Mouse (Mus musculus) small intestine, adult 2 months (tissue): ENCODE measurements around the gene Mrps23. TPM values are rescaled to one million over a fixed set of nuclear protein-coding genes. Genes with fewer than 3 reads are reported as not detected.
A peak's percentile ranks its signal among the peaks of the same experiment; 100 is the strongest.

Source experiments
- H3K27ac ChIP-seq: fragments of 200-500 bp; 2 replicates; pipeline ENCODE4 v1.5.1; 2012; ENCODE audit warnings: low read depth, low read length, control low read depth, inconsistent platforms; ENCODE audit not compliant: insufficient read depth
- H3K27me3 ChIP-seq: fragments of 200-500 bp; 2 replicates; pipeline ENCODE4 v1.6.1; 2012; ENCODE audit warnings: mild to moderate bottlenecking, moderate library complexity, low read length, inconsistent platforms; ENCODE audit not compliant: control insufficient read depth, insufficient read depth
- H3K36me3 ChIP-seq: fragments of 200-500 bp; 2 replicates; pipeline ENCODE4 v1.6.1; 2012; ENCODE audit warnings: mild to moderate bottlenecking, low read length, control low read depth, inconsistent platforms; ENCODE audit not compliant: control insufficient read depth, insufficient read depth
- H3K4me1 ChIP-seq: fragments of 200-500 bp; 2 replicates; pipeline ENCODE4 v1.6.1; 2012; ENCODE audit warnings: low read length, inconsistent platforms, mixed read lengths; ENCODE audit not compliant: control insufficient read depth, insufficient read depth, insufficient read length
- H3K4me3 ChIP-seq: fragments of 200-500 bp; 2 replicates; pipeline ENCODE4 v1.5.1; 2012; ENCODE audit warnings: low read depth, mild to moderate bottlenecking, control low read depth, inconsistent platforms, low read length, moderate library complexity
- CTCF ChIP-seq: fragments of 200-500 bp; IDR thresholded peaks from 2 replicates; pipeline ENCODE4 v1.5.1; 2012; ENCODE audit warnings: low read depth, mild to moderate bottlenecking, control low read depth, inconsistent platforms, low read length, moderate library complexity, mixed read lengths; ENCODE audit not compliant: insufficient replicate concordance, insufficient read length; ENCODE audit errors: extremely low read depth
- POLR2A ChIP-seq: fragments of 200-500 bp; IDR thresholded peaks from 2 replicates; pipeline ENCODE4 v1.6.1; 2012; ENCODE audit warnings: low read depth, mild to moderate bottlenecking, control low read depth, inconsistent platforms, low read length, moderate library complexity
- WGBS: fragments of 180-500 bp; shearing (Covaris S2); methylation state at CpG from one replicate; pipeline ENCODE4 v1.1.7; 2018; 5-methylcytosine and 5-hydroxymethylcytosine counted together
- polyA plus RNA-seq: library from polyadenylated mRNA; depleted of rRNA; stranded (reverse); fragments of >200 nt; gene quantifications from 2 replicates; pipeline ENCODE4 v1.2.3, GENCODE M21; 2012

Mrps23 gene
- polyA plus RNA-seq, 1 experiment = 17.5 TPM

GRCm38 (mm10) chr11:88250568-88250967, 46.4 kb downstream of the Mrps23 start:
- Histone ChIP-seq H3K27ac (no peak overlapping the region), H3K4me3 (no peak overlapping the region)
- 12% methylated on average over 3 of the region's 3 CpGs for WGBS

DNA sequence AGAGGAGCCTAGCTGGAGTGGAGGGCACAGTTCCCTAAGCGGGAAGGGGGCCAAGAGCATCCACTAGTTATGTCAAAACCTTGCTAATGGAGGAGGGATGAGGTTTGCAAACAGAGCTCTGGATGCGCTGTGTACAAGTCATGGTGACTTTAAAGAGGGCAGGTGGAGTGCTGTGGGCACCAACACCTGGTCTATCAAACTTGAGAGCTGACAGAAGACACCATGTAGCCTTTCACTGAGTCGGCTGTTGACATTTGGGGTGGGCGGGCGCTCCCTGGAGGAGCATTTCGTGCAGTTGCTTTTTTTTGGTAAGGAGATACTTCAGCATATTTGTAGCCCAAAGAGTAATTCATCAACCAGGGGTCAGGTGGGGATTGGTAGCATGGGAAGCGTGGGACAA, 47.1 kb downstream of the Mrps23 start:
- WGBS = 76% methylated on average over 7 of the region's 7 CpGs
- Histone ChIP-seq H3K36me3 (no peaks in the 10 kb centered on the region), H3K27me3 (no peaks in the 10 kb centered on the region), H3K4me1 (no peaks in the 10 kb centered on the region; the same call in 1 of the 2 replicates), H3K4me3 (no peak overlapping the region), H3K27ac (no peak overlapping the region)
- TF ChIP-seq POLR2A = no peak
- TF ChIP-seq CTCF = no peak

More at GRCm38 (mm10) chr11:88250568-88250967, 46.4 kb downstream of the Mrps23 start:
- Histone ChIP-seq H3K4me1 (no peaks in the 10 kb centered on the region; the same call in 1 of the 2 replicates), H3K27me3 (no peaks in the 10 kb centered on the region), H3K36me3 (no peaks in the 10 kb centered on the region)
- TF ChIP-seq POLR2A (no peak), CTCF (no peak)

DNA sequence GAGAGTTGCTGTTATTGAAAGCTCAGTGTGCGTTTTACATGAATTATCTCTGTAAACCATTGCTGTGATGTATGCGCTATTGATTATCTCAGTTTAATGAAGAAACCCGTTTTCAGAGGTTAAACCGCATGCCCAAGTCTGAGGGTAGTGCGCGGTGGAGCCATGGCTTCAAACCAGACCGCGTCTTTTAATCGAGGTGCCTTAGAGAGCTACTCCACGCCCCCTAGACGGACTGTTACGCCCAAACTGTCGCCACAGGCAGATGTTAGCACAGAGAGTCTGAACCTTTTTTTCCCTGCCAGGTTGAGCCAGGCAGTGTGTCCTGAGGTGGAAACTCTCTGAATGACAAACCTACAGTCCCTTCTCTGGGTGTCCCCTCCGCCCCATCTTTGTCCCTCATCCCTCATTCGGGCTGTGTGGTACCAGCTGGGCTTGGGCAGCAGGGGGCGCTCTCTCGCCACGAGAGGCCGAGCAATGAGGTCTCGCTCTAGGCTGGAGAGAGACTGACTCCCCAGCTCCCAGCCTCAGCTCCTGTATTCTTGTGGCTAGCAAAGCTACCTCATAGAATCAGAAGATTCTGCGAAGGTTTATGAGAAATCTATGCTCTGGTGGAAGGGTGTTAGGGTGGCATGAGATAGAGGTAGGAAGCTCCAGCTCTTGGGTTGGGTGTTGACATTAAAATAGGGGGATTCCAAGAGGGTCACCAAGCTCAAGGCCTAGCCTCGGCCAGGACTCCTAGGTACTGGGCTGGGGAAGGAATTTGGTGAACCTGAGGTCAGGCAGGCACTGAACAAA, 48.0 kb downstream of the Mrps23 start:
- TF ChIP-seq POLR2A = no peak
- peak; percentile 97 for TF ChIP-seq CTCF
- H3K27ac ChIP-seq = no peak overlapping the region
- no peaks in the 10 kb centered on the region; the same call in 1 of the 2 replicates for H3K4me1 ChIP-seq
- 14% methylated on average over 22 of the region's 22 CpGs for WGBS
- H3K27me3 ChIP-seq = no peaks in the 10 kb centered on the region
- no peak overlapping the region for H3K4me3 ChIP-seq
- no peaks in the 10 kb centered on the region for H3K36me3 ChIP-seq

DNA sequence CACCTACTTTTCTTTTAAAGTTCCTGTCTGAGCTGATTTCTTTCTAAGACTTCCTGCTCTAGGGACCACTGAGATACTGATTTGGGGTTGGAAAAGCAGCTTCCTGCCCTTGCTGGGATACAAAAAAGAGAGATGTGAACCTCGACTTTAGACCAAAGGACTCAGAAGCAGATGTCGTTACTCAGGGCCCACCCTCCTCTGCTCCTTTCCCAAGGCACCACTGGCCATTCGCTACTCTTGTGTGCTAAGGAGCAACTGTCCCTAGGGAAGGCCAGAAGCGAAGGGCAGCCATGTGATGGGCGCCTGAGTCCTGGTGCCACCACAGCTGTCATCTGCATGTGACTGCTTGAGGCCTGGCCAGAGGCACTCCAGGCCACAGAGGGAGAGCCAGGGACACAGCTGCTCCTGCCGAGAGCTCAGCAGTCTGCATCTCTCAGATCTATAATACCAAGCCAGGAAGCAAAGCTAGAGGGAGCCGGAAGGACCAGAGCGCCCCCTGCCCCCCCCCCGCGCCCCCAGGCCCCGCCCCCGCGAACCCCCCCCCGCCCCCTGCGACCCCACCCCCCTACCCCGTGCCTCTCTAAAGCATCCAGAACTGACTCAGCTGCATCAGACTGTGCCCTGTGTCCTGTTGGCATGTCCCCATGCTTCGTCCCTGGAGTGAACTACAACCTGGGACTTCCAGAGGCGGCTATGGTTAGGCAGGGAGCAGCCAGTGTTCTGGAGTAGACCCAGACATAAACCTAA, 48.8 kb downstream of the Mrps23 start:
- Histone ChIP-seq H3K4me3 (no peak overlapping the region), H3K27me3 (no peaks in the 10 kb centered on the region), H3K27ac (no peak overlapping the region), H3K36me3 (no peaks in the 10 kb centered on the region), H3K4me1 (no peaks in the 10 kb centered on the region; the same call in 1 of the 2 replicates)
- 40% methylated on average over 17 of the region's 18 CpGs for WGBS
- TF ChIP-seq CTCF = no peak
- TF ChIP-seq POLR2A = no peak

- Histone ChIP-seq H3K27me3 (no peaks in the 10 kb centered on the region), H3K4me1 (no peaks in the 10 kb centered on the region; the same call in 1 of the 2 replicates), H3K27ac (no peak overlapping the region), H3K4me3 (no peak overlapping the region), H3K36me3 (no peaks in the 10 kb centered on the region)
- WGBS = 83% methylated on average over 7 of the region's 7 CpGs
- TF ChIP-seq CTCF = no peak
- no peak for TF ChIP-seq POLR2A
These were observed 49.5 kb downstream of the Mrps23 start for GRCm38 (mm10) chr11:88253514-88254167.

GRCm38 (mm10) chr11:88257700-88258099, 53.5 kb downstream of the Mrps23 start:
- Histone ChIP-seq H3K36me3 (no peaks in the 10 kb centered on the region), H3K4me3 (no peak overlapping the region), H3K27ac (no peak overlapping the region), H3K27me3 (no peaks in the 10 kb centered on the region), H3K4me1 (no peaks in the 10 kb centered on the region)
- TF ChIP-seq POLR2A (no peak), CTCF (no peak)
- 70% methylated on average over 4 of the region's 4 CpGs for WGBS
